Mouse (Mus musculus) small intestine, adult 2 months (tissue): ENCODE data around the gene Smyd3. TPM values are rescaled to one million over a fixed set of nuclear protein-coding genes. Genes with fewer than 3 reads are reported as not detected.

Experiments
- H3K27ac ChIP-seq: fragments of 200-500 bp; 2 replicates; pipeline ENCODE4 v1.5.1; 2012; ENCODE audit warnings: low read depth, low read length, control low read depth, inconsistent platforms; ENCODE audit not compliant: insufficient read depth
- H3K27me3 ChIP-seq: fragments of 200-500 bp; 2 replicates; pipeline ENCODE4 v1.6.1; 2012; ENCODE audit warnings: mild to moderate bottlenecking, moderate library complexity, low read length, inconsistent platforms; ENCODE audit not compliant: control insufficient read depth, insufficient read depth
- H3K36me3 ChIP-seq: fragments of 200-500 bp; 2 replicates; pipeline ENCODE4 v1.6.1; 2012; ENCODE audit warnings: mild to moderate bottlenecking, low read length, control low read depth, inconsistent platforms; ENCODE audit not compliant: control insufficient read depth, insufficient read depth
- H3K4me1 ChIP-seq: fragments of 200-500 bp; 2 replicates; pipeline ENCODE4 v1.6.1; 2012; ENCODE audit warnings: low read length, inconsistent platforms, mixed read lengths; ENCODE audit not compliant: control insufficient read depth, insufficient read depth, insufficient read length
- H3K4me3 ChIP-seq: fragments of 200-500 bp; 2 replicates; pipeline ENCODE4 v1.5.1; 2012; ENCODE audit warnings: low read depth, mild to moderate bottlenecking, control low read depth, inconsistent platforms, low read length, moderate library complexity
- CTCF ChIP-seq: fragments of 200-500 bp; IDR thresholded peaks from 2 replicates; pipeline ENCODE4 v1.5.1; 2012; ENCODE audit warnings: low read depth, mild to moderate bottlenecking, control low read depth, inconsistent platforms, low read length, moderate library complexity, mixed read lengths; ENCODE audit not compliant: insufficient replicate concordance, insufficient read length; ENCODE audit errors: extremely low read depth
- POLR2A ChIP-seq: fragments of 200-500 bp; IDR thresholded peaks from 2 replicates; pipeline ENCODE4 v1.6.1; 2012; ENCODE audit warnings: low read depth, mild to moderate bottlenecking, control low read depth, inconsistent platforms, low read length, moderate library complexity
- WGBS: fragments of 180-500 bp; shearing (Covaris S2); methylation state at CpG from one replicate; pipeline ENCODE4 v1.1.7; 2018; 5-methylcytosine and 5-hydroxymethylcytosine counted together
- polyA plus RNA-seq: library from polyadenylated mRNA; depleted of rRNA; stranded (reverse); fragments of >200 nt; gene quantifications from 2 replicates; pipeline ENCODE4 v1.2.3, GENCODE M21; 2012

Smyd3 gene
- polyA plus RNA-seq, 1 experiment = 1.1 TPM

GRCm38 (mm10) chr1:179026614-179027013, 491.2 kb downstream of the Smyd3 start:
- no peaks in the 10 kb centered on the region for H3K27me3 ChIP-seq
- no peak overlapping the region for H3K4me3 ChIP-seq
- 86% methylated on average over 4 of the region's 4 CpGs for WGBS
- H3K36me3 ChIP-seq = no peaks in the 10 kb centered on the region
- peaks cover 2% of the 10 kb centered on the region; the same call in 1 of the 2 replicates for H3K4me1 ChIP-seq
- TF ChIP-seq CTCF = no peak
- no peak for TF ChIP-seq POLR2A
- H3K27ac ChIP-seq = no peak overlapping the region

- 62% methylated on average over 4 of the region's 4 CpGs for WGBS
- H3K27me3 ChIP-seq = no peaks in the 10 kb centered on the region
- no peak for TF ChIP-seq CTCF
- no peak for TF ChIP-seq POLR2A
- H3K36me3 ChIP-seq = no peaks in the 10 kb centered on the region
- H3K4me1 ChIP-seq = peaks cover 2% of the 10 kb centered on the region; the same call in 1 of the 2 replicates
- no peak overlapping the region for H3K27ac ChIP-seq
- no peak overlapping the region for H3K4me3 ChIP-seq
These were observed 492.7 kb downstream of the Smyd3 start for GRCm38 (mm10) chr1:179025169-179025568.

- H3K4me1 ChIP-seq = peaks cover 2% of the 10 kb centered on the region; the same call in 1 of the 2 replicates
- H3K4me3 ChIP-seq = no peak overlapping the region
- no peaks in the 10 kb centered on the region for H3K36me3 ChIP-seq
- no peak overlapping the region for H3K27ac ChIP-seq
- TF ChIP-seq POLR2A = no peak
- TF ChIP-seq CTCF = no peak
- no peaks in the 10 kb centered on the region for H3K27me3 ChIP-seq
- 92% methylated on average over 7 of the region's 7 CpGs for WGBS
These were observed 494.4 kb downstream of the Smyd3 start for GRCm38 (mm10) chr1:179023486-179023885.

GRCm38 (mm10) chr1:179017428-179017827, 500.4 kb downstream of the Smyd3 start:
- Histone ChIP-seq H3K36me3 (no peaks in the 10 kb centered on the region), H3K4me1 (no peaks in the 10 kb centered on the region), H3K27me3 (no peaks in the 10 kb centered on the region), H3K4me3 (no peak overlapping the region), H3K27ac (no peak overlapping the region)
- 95% methylated on average over 10 of the region's 10 CpGs for WGBS
- TF ChIP-seq CTCF = no peak
- TF ChIP-seq POLR2A = no peak

GRCm38 (mm10) chr1:179013021-179013420, 504.8 kb downstream of the Smyd3 start:
- Histone ChIP-seq H3K27ac (no peak overlapping the region), H3K27me3 (no peaks in the 10 kb centered on the region), H3K4me1 (no peaks in the 10 kb centered on the region), H3K4me3 (no peak overlapping the region), H3K36me3 (no peaks in the 10 kb centered on the region)
- no peak for TF ChIP-seq POLR2A
- TF ChIP-seq CTCF = no peak

- Histone ChIP-seq H3K4me1 (no peaks in the 10 kb centered on the region), H3K27ac (no peak overlapping the region), H3K4me3 (no peak overlapping the region), H3K27me3 (no peaks in the 10 kb centered on the region), H3K36me3 (no peaks in the 10 kb centered on the region)
- TF ChIP-seq POLR2A (no peak), CTCF (no peak)
- 23% methylated on average over 4 of the region's 4 CpGs for WGBS
These were observed 505.6 kb downstream of the Smyd3 start for GRCm38 (mm10) chr1:179012273-179012672.

- Histone ChIP-seq H3K4me3 (no peak overlapping the region), H3K4me1 (no peaks in the 10 kb centered on the region), H3K27me3 (no peaks in the 10 kb centered on the region), H3K36me3 (no peaks in the 10 kb centered on the region), H3K27ac (no peak overlapping the region)
- 92% methylated on average over 3 of the region's 3 CpGs for WGBS
- no peak for TF ChIP-seq CTCF
- no peak for TF ChIP-seq POLR2A
These were observed 507.1 kb downstream of the Smyd3 start for GRCm38 (mm10) chr1:179010756-179011155.
